Mouse (Mus musculus) heart, embryonic 16.5 days (tissue): Measurements from ENCODE around the gene Rtl1. TPM values are rescaled to one million over a fixed set of nuclear protein-coding genes. Genes with fewer than 3 reads are reported as not detected.

ENCODE experiments used
- ATAC-seq: fragments of 200-750 bp; cut with Nextera tagmentation; replicated peaks from 2 replicates; pipeline ENCODE4 v1.8.0; 2017; ENCODE audit warnings: moderate number of reproducible peaks; ENCODE audit not compliant: insufficient read depth, low FRiP score; ENCODE audit errors: extremely low read depth
- H3K27ac ChIP-seq: fragments of 300-500 bp; sonication (generic); 2 replicates; pipeline ENCODE4 v1.5.1; 2014; ENCODE audit warnings: mild to moderate bottlenecking, low read length, control low read depth, moderate library complexity
- H3K27me3 ChIP-seq: fragments of 300-500 bp; sonication (generic); 2 replicates; pipeline ENCODE4 v1.6.1; 2014; ENCODE audit warnings: low read length, mixed read lengths; ENCODE audit not compliant: control insufficient read depth, insufficient read depth
- H3K36me3 ChIP-seq: fragments of 300-500 bp; sonication (generic); 2 replicates; pipeline ENCODE4 v1.6.1; 2014; ENCODE audit not compliant: control insufficient read depth, insufficient read depth
- H3K4me1 ChIP-seq: fragments of 300-500 bp; sonication (generic); 2 replicates; pipeline ENCODE4 v1.6.1; 2014; ENCODE audit warnings: low read length, mixed read lengths; ENCODE audit not compliant: control insufficient read depth, insufficient read depth
- H3K4me2 ChIP-seq: fragments of 300-500 bp; sonication (generic); 2 replicates; pipeline ENCODE4 v1.6.1; 2014; ENCODE audit warnings: low read depth, mild to moderate bottlenecking, control low read depth, low read length
- H3K4me3 ChIP-seq: fragments of 300-500 bp; sonication (generic); 2 replicates; pipeline ENCODE4 v1.5.1; 2014; ENCODE audit warnings: mild to moderate bottlenecking, control low read depth, low read length
- H3K9ac ChIP-seq: fragments of 300-500 bp; sonication (generic); 2 replicates; pipeline ENCODE4 v1.6.1; 2014; ENCODE audit warnings: low read length, control low read depth
- H3K9me3 ChIP-seq: fragments of 300-500 bp; sonication (generic); replicated peaks from 2 replicates; pipeline ENCODE4 v1.6.1; 2016; ENCODE audit warnings: low read length; ENCODE audit not compliant: control insufficient read depth
- WGBS: fragments of 180-500 bp; shearing (Covaris S2); extraction: QIAGEN DNeasy Blood & Tissue Kit; methylation state at CpG from one replicate; pipeline ENCODE4 v1.1.7; 2014; 5-methylcytosine and 5-hydroxymethylcytosine counted together
- microRNA counts: library from miRNA; unstranded; fragments of <30 nt; microRNA quantifications from one replicate; lab custom pipeline; 2016
- microRNA-seq: library from miRNA; unstranded; fragments of <30 nt; microRNA quantifications from one replicate; pipeline ENCODE4, GENCODE M21; 2017
- polyA plus RNA-seq: library from polyadenylated mRNA; unstranded; fragments of >200 nt; fragmentation: Nextera tagmentation; extraction: Ambion mirVana; gene quantifications from 2 replicates; pipeline ENCODE4 v1.2.1, GENCODE M21; 2015

Rtl1 gene
- polyA plus RNA-seq, 1 experiment from 2014 or later = 0.49 TPM

DNA sequence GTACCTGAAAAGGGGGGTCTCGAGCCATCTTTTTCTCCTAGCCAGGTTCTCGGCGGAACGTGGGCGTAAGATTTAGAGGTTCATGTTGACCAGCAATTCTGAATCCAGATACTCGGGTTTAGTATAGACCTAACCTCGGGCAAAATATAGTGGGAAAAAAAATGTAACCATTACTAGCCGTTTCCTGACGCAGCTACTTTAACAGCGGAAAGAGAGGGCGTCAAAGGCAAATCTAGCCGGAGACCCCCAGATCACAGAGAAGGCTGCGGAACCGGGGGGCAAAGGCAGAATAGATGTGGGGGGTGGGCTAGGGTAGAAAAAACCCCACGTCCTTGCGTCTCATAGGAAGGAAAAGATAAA lies 58.6 kb downstream of the Rtl1 start:
- peaks cover 2% of the 10 kb centered on the region; the same call in 1 of the 2 replicates for H3K36me3 ChIP-seq
- H3K4me3 ChIP-seq = peak overlapping the region; percentile 52
- H3K4me1 ChIP-seq = no peaks in the 10 kb centered on the region
- peaks cover 45% of the 10 kb centered on the region for H3K9me3 ChIP-seq
- WGBS = 52% methylated on average over 16 of the region's 16 CpGs
- peak overlapping the region; percentile 58 for H3K9ac ChIP-seq
- no peak overlapping the region; the same call in 1 of the 2 replicates for H3K27ac ChIP-seq
- no peaks in the 10 kb centered on the region for H3K27me3 ChIP-seq
- ATAC-seq = no peak
- H3K4me2 ChIP-seq = peak overlapping the region; percentile 65

DNA sequence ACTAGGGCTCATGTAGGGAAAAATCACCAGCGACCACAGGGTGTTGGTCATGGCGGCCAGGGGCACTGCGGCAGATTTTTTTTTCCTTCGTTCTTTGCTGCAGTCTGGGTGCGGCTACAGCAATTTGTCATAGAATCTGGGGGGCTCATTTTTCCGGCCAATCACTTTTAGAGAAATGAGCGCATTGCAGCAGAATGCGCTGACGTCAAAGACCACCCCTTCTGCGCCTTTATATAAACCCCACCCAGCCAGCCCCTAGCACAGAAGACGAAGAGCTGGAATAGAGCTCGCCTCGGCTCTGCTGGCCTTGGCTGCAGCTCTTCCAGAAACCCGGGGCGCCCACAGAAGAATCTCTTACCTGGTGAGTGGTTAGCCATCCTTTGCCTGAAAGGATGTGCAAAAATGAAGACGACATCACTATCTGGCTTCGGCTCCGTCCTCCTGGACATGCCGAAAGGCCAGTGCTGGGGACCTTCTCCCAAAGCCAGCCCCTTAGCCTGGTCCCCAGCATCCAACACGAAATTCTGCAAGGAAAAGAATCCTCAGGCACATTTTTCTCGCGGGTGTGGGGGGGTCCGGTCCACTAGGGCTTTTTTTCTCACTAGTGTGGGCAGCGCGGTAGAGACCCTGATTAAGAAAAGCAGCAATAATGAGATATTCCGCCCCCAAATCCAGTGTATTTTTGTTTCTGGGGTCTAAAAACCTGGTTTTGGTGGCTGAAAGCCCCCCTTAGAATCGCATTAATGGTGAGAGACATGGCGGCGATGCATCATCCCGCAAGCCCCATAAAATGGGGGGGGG lies 59.2 kb downstream of the Rtl1 start:
- Histone ChIP-seq H3K27ac (peak overlapping the region; percentile 19), H3K4me3 (peak overlapping the region; percentile 52), H3K4me1 (no peaks in the 10 kb centered on the region), H3K9ac (peak overlapping the region; percentile 62), H3K36me3 (peaks cover 2% of the 10 kb centered on the region; the same call in 1 of the 2 replicates), H3K27me3 (no peaks in the 10 kb centered on the region), H3K9me3 (peaks cover 45% of the 10 kb centered on the region), H3K4me2 (peak overlapping the region; percentile 65)
- peak; percentile 49 for ATAC-seq
- 48% methylated on average over 30 of the region's 30 CpGs for WGBS

GRCm38 (mm10) chr12:109539950-109540349 lies 60.2 kb downstream of the Rtl1 start:
- Histone ChIP-seq H3K27ac (no peak overlapping the region), H3K4me2 (peak overlapping the region; percentile 65), H3K4me3 (peak overlapping the region; percentile 52), H3K9me3 (peaks cover 45% of the 10 kb centered on the region), H3K36me3 (no peaks in the 10 kb centered on the region), H3K27me3 (no peaks in the 10 kb centered on the region), H3K4me1 (peaks cover 5% of the 10 kb centered on the region; the same call in 1 of the 2 replicates), H3K9ac (no peak overlapping the region; the same call in 1 of the 2 replicates)
- 48% methylated on average over 13 of the region's 13 CpGs for WGBS
- no peak for ATAC-seq

MicroRNAs within 50 kb of the gene (microRNA counts, 519-probe panel; counts per million panel counts)
- microRNA mmu-miR-1188 (lab: Ali Mortazavi, UCI) = 1,946 counts per million, percentile 19 among the panel's probes with 10 or more counts
- microRNA mmu-miR-127 (lab: Ali Mortazavi, UCI) = 3,106 counts per million, percentile 82 among the panel's probes with 10 or more counts
- microRNA mmu-miR-136 (lab: Ali Mortazavi, UCI) = 3,492 counts per million, percentile 89 among the panel's probes with 10 or more counts
- 2,473 counts per million, percentile 57 among the panel's probes with 10 or more counts for microRNA mmu-miR-1906 (lab: Ali Mortazavi, UCI)
- 2,339 counts per million, percentile 49 among the panel's probes with 10 or more counts for microRNA mmu-miR-337-3p (lab: Ali Mortazavi, UCI)
- microRNA mmu-miR-337-5p (lab: Ali Mortazavi, UCI) = 2,313 counts per million, percentile 46 among the panel's probes with 10 or more counts
- 1,226 counts per million, percentile 6 among the panel's probes with 10 or more counts for microRNA mmu-miR-341 (lab: Ali Mortazavi, UCI)
- 2,552 counts per million, percentile 62 among the panel's probes with 10 or more counts for microRNA mmu-miR-370 (lab: Ali Mortazavi, UCI)
- microRNA mmu-miR-431 (lab: Ali Mortazavi, UCI) = 3,072 counts per million, percentile 80 among the panel's probes with 10 or more counts
- microRNA mmu-miR-432 (lab: Ali Mortazavi, UCI) = 1,539 counts per million, percentile 10 among the panel's probes with 10 or more counts
- 2,759 counts per million, percentile 72 among the panel's probes with 10 or more counts for microRNA mmu-miR-433 (lab: Ali Mortazavi, UCI)
- microRNA mmu-miR-434-3p (lab: Ali Mortazavi, UCI) = 3,072 counts per million, percentile 80 among the panel's probes with 10 or more counts
- microRNA mmu-miR-434-5p (lab: Ali Mortazavi, UCI) = 2,326 counts per million, percentile 48 among the panel's probes with 10 or more counts
- microRNA mmu-miR-493 (lab: Ali Mortazavi, UCI) = 2,632 counts per million, percentile 66 among the panel's probes with 10 or more counts
- microRNA mmu-miR-540-3p (lab: Ali Mortazavi, UCI) = 293 counts per million, percentile 1 among the panel's probes with 10 or more counts
- not detected for microRNA mmu-miR-540-5p (lab: Ali Mortazavi, UCI)
- 1,739 counts per million, percentile 12 among the panel's probes with 10 or more counts for microRNA mmu-miR-665 (lab: Ali Mortazavi, UCI)
- microRNA mmu-miR-673-3p (lab: Ali Mortazavi, UCI) = not detected
- microRNA mmu-miR-673-5p (lab: Ali Mortazavi, UCI) = not detected
- 2,066 counts per million, percentile 24 among the panel's probes with 10 or more counts for microRNA mmu-miR-770-3p (lab: Ali Mortazavi, UCI)
- microRNA mmu-miR-770-5p (lab: Ali Mortazavi, UCI) = 2,006 counts per million, percentile 22 among the panel's probes with 10 or more counts

Small RNA genes within 50 kb of the gene (microRNA-seq; reads per million reads assigned to microRNA genes)
- gene Gm23912 = not detected
- gene Mir1188 = 5.5 reads per million, percentile 20 among the genes with 10 or more reads in this experiment
- gene Mir127 = 4,762 reads per million, percentile 92 among the genes with 10 or more reads in this experiment
- gene Mir136 = not detected
- not detected for gene Mir1906-1
- not detected for gene Mir3070a
- gene Mir3070b = not detected
- not detected for gene Mir3071
- not detected for gene Mir337
- gene Mir341 = 372 reads per million, percentile 71 among the genes with 10 or more reads in this experiment
- not detected for gene Mir3544
- 238 reads per million, percentile 64 among the genes with 10 or more reads in this experiment for gene Mir370
- 2,684 reads per million, percentile 86 among the genes with 10 or more reads in this experiment for gene Mir431
- not detected for gene Mir432
- 670 reads per million, percentile 74 among the genes with 10 or more reads in this experiment for gene Mir433
- gene Mir434 = 989 reads per million, percentile 79 among the genes with 10 or more reads in this experiment
- gene Mir493 = 83.9 reads per million, percentile 48 among the genes with 10 or more reads in this experiment
- 249 reads per million, percentile 64 among the genes with 10 or more reads in this experiment for gene Mir540
- 180 reads per million, percentile 61 among the genes with 10 or more reads in this experiment for gene Mir665
- 62.6 reads per million, percentile 47 among the genes with 10 or more reads in this experiment for gene Mir673
- 53.4 reads per million, percentile 46 among the genes with 10 or more reads in this experiment for gene Mir770

Other genes starting within 250 kb of the Rtl1 start
- gene Dlk1, start 147.5 kb downstream of the Rtl1 start, polyA plus RNA-seq = 169 and 179 TPM in 2 replicates